Mouse (Mus musculus) forebrain, embryonic 16.5 days (tissue): ENCODE measurements around the gene Art1. TPM values are rescaled to one million over a fixed set of nuclear protein-coding genes. Genes with fewer than 3 reads are reported as not detected.

ENCODE experiments used
- ATAC-seq: fragments of 200-750 bp; cut with Nextera tagmentation; 2 replicates; pipeline ENCODE4 v1.8.0; 2017; ENCODE audit warnings: mild to moderate bottlenecking, moderate library complexity
- H3K27ac ChIP-seq: fragments of 300-500 bp; sonication (generic); 2 replicates; pipeline ENCODE4 v1.5.1; 2014; ENCODE audit warnings: low read length, control low read depth
- H3K27me3 ChIP-seq: fragments of 300-500 bp; sonication (generic); replicated peaks from 2 replicates; pipeline ENCODE4 v1.6.1; 2014; ENCODE audit warnings: low read length; ENCODE audit not compliant: control insufficient read depth, insufficient read depth
- H3K36me3 ChIP-seq: fragments of 300-500 bp; sonication (generic); 2 replicates; pipeline ENCODE4 v1.6.1; 2014; ENCODE audit not compliant: control insufficient read depth, insufficient read depth
- H3K4me1 ChIP-seq: fragments of 300-500 bp; sonication (generic); replicated peaks from 2 replicates; pipeline ENCODE4 v1.6.1; 2014; ENCODE audit warnings: low read length; ENCODE audit not compliant: control insufficient read depth, insufficient read depth
- H3K4me2 ChIP-seq: fragments of 300-500 bp; sonication (generic); 2 replicates; pipeline ENCODE4 v1.6.1; 2014; ENCODE audit warnings: mild to moderate bottlenecking, low read length, control low read depth
- H3K4me3 ChIP-seq: fragments of 300-500 bp; sonication (generic); replicated peaks from 2 replicates; pipeline ENCODE4 v1.5.1; 2014; ENCODE audit warnings: mild to moderate bottlenecking, low read length, control low read depth
- H3K9ac ChIP-seq: fragments of 300-500 bp; sonication (generic); replicated peaks from 2 replicates; pipeline ENCODE4 v1.6.1; 2014; ENCODE audit warnings: low read depth, low read length, control low read depth
- H3K9me3 ChIP-seq: fragments of 300-500 bp; sonication (generic); 2 replicates; pipeline ENCODE4 v1.6.1; 2016; ENCODE audit warnings: low read length; ENCODE audit not compliant: control insufficient read depth
- WGBS: fragments of 180-500 bp; shearing (Covaris S2); extraction: QIAGEN DNeasy Blood & Tissue Kit; methylation state at CpG from one replicate; pipeline ENCODE4 v1.1.7; 2014; 5-methylcytosine and 5-hydroxymethylcytosine counted together
- polyA plus RNA-seq: library from polyadenylated mRNA; unstranded; fragments of >200 nt; fragmentation: Nextera tagmentation; extraction: Ambion mirVana; gene quantifications from 2 replicates; pipeline ENCODE4 v1.2.1, GENCODE M21; 2015

The Art1 gene
- polyA plus RNA-seq, 1 experiment from 2014 or later = 0.48 TPM

- peaks cover 11% of the 10 kb centered on the region for H3K4me1 ChIP-seq
- no peak for ATAC-seq
- H3K9ac ChIP-seq = no peak overlapping the region
- 83% methylated on average over 2 of the region's 2 CpGs for whole genome bisulfite sequencing
- no peaks in the 10 kb centered on the region for H3K9me3 ChIP-seq
- no peaks in the 10 kb centered on the region for H3K27me3 ChIP-seq
- no peak overlapping the region for H3K27ac ChIP-seq
- H3K4me2 ChIP-seq = no peak overlapping the region
- H3K36me3 ChIP-seq = no peaks in the 10 kb centered on the region
- no peak overlapping the region for H3K4me3 ChIP-seq
These were observed 2.0 kb downstream of the Art1 start for GRCm38 (mm10) chr7:102103555-102103954.

- Histone ChIP-seq H3K27ac (no peak overlapping the region), H3K27me3 (no peaks in the 10 kb centered on the region), H3K4me1 (peaks cover 11% of the 10 kb centered on the region), H3K9ac (no peak overlapping the region), H3K36me3 (no peaks in the 10 kb centered on the region), H3K4me2 (no peak overlapping the region), H3K9me3 (no peaks in the 10 kb centered on the region), H3K4me3 (no peak overlapping the region)
- 74% methylated on average over 5 of the region's 5 CpGs for WGBS
- no peak for ATAC-seq
These were observed 2.6 kb downstream of the Art1 start for GRCm38 (mm10) chr7:102104126-102104525.

DNA sequence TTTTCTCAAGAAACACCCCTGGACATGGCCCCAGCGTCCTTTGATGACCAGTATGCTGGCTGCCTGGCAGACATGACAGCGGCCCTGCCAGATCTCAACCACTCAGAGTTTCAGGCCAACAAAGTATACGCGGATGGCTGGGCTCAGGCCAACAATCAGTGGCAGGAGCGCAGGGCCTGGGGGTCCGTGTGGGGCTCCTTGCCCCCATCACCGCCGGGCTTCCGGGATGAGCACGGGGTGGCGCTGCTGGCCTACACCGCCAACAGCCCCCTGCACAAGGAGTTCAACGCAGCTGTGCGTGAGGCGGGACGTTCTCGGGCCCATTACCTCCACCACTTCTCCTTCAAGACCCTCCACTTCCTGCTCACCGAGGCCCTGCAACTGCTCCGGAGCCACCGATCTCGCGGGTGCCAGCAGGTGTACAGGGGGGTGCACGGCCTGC is 5.2 kb downstream of the Art1 start:
- Histone ChIP-seq H3K4me2 (peak overlapping the region; percentile 42), H3K27me3 (no peaks in the 10 kb centered on the region), H3K4me3 (peak overlapping the region; percentile 21; the same call in 1 of the 2 replicates), H3K36me3 (no peaks in the 10 kb centered on the region), H3K9ac (peak overlapping the region; percentile 7; the same call in 1 of the 2 replicates), H3K27ac (no peak overlapping the region), H3K9me3 (no peaks in the 10 kb centered on the region), H3K4me1 (peaks cover 3% of the 10 kb centered on the region; the same call in 1 of the 2 replicates)
- peak; percentile 33 for ATAC-seq
- WGBS = 17% methylated on average over 23 of the region's 23 CpGs

DNA sequence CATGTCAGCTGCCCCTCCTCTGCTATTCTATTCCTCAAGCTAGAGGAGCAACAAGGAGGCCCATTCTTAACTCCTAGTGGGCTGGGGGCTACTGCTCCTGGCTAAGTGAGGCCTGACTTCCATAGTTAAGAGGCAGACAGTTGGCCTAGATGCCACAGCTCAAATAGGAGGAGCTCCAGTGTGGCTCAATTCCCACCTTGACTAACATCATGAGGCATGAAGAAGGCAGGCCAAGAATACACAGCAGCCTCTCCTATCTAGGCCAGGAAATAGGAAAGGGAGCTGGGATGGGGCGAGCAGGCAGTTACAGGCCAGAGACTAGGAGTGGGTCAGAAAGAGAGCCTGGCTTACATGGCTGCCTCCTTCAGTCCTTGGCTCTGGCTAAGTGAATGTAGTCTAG is 6.7 kb downstream of the Art1 start:
- Histone ChIP-seq H3K27me3 (no peaks in the 10 kb centered on the region), H3K36me3 (no peaks in the 10 kb centered on the region), H3K4me2 (no peak overlapping the region), H3K9ac (no peak overlapping the region), H3K9me3 (no peaks in the 10 kb centered on the region), H3K27ac (no peak overlapping the region), H3K4me1 (peaks cover 3% of the 10 kb centered on the region; the same call in 1 of the 2 replicates), H3K4me3 (no peak overlapping the region)
- 95% methylated on average over 1 of the region's 1 CpGs for WGBS
- no peak for ATAC-seq

DNA sequence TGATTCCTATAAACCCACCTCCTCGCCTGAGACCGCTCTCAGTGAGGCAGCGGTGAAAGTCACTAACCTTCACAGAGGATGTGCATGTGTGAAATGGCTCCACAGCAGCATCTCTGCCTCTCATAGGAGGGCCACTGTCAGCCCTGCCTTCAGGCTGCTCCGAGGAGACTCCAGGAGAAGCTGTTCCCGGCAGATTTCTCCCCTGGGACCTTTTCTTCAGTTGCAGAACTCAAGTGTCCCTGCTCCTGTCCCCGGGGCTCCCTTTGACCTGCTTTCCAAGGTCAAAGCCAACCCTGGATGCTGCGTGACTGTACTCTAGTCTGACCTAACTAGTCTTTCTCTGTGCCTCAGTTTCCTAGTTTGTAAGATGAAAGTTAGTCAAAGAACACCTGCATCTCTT is 7.6 kb downstream of the Art1 start, which contains the start of gene Art5:
Gene Art5 (minus strand): TSS at position 319 of the 400 bp plus-strand sequence.
- H3K4me3 ChIP-seq = no peak within 1 kb of the TSS
- no peaks in the 10 kb centered on the region for H3K9me3 ChIP-seq
- ATAC-seq = no peak
- peaks cover 3% of the 10 kb centered on the region; the same call in 1 of the 2 replicates for H3K4me1 ChIP-seq
- H3K27ac ChIP-seq = no peak within 1 kb of the TSS
- no peak within 1 kb of the TSS for H3K9ac ChIP-seq
- H3K4me2 ChIP-seq = no peak within 1 kb of the TSS
- no peaks in the 10 kb centered on the region for H3K27me3 ChIP-seq
- no peaks in the 10 kb centered on the region for H3K36me3 ChIP-seq
- 83% methylated on average over 7 of the region's 7 CpGs for WGBS

DNA sequence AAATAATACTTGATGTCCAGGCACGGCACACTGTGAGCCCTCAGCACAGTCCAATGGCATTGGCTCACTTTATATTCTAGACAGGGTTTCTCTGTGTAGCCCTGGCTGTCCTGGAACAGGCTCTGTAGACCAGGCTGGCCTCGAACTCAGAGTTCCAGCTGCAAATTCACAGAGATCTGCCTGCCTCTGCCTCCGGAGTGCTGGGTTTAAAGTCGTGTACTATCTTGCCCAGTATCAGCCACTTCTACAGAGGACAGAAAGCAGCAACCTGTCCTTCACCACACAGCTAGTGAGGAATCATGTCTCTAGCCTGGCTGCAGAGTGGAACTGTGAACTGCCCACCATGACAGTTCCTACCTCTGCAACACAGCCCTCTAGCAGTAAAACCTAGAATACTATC is 8.2 kb downstream of the Art1 start:
- 89% methylated on average over 4 of the region's 4 CpGs for WGBS
- no peak overlapping the region for H3K4me3 ChIP-seq
- H3K27ac ChIP-seq = no peak overlapping the region
- no peaks in the 10 kb centered on the region for H3K36me3 ChIP-seq
- no peaks in the 10 kb centered on the region for H3K27me3 ChIP-seq
- no peak for ATAC-seq
- H3K4me1 ChIP-seq = peaks cover 3% of the 10 kb centered on the region; the same call in 1 of the 2 replicates
- H3K4me2 ChIP-seq = no peak overlapping the region
- no peak overlapping the region for H3K9ac ChIP-seq
- H3K9me3 ChIP-seq = no peaks in the 10 kb centered on the region

DNA sequence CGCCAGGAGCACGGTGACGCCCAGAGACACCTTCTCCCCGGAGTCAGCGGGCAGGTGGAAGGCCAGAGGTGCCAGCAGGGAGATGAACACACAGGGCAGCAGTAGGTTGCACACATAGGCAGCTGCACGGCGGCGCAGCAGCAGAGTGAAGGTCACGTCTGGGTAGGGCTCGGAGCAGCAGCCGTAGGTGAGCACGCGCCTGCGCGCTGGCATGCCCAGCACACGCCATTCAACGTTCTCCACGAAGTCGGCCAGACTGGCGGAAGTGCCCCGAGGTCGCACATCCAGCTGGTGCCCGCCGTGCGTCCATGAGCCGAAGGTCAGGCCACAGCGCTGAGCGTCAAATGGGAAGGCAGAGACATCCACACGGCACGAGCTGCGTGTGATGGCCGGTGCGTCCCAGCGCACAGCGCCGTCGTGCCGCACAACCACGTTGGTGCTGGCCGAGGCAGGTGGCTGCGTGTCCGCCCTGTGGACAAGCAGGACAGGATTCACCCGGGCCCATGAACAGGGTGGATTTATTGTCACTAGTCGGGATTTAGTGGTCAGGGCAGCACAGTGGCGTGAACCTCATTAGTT is 11.7 kb downstream of the Art1 start:
- H3K9ac ChIP-seq = no peak overlapping the region
- no peak for ATAC-seq
- no peak overlapping the region for H3K4me2 ChIP-seq
- no peak overlapping the region for H3K4me3 ChIP-seq
- WGBS = 83% methylated on average over 45 of the region's 45 CpGs
- no peak overlapping the region for H3K27ac ChIP-seq
- no peaks in the 10 kb centered on the region for H3K27me3 ChIP-seq
- no peaks in the 10 kb centered on the region for H3K9me3 ChIP-seq
- H3K36me3 ChIP-seq = peaks cover 1% of the 10 kb centered on the region; the same call in 1 of the 2 replicates
- no peaks in the 10 kb centered on the region for H3K4me1 ChIP-seq

DNA sequence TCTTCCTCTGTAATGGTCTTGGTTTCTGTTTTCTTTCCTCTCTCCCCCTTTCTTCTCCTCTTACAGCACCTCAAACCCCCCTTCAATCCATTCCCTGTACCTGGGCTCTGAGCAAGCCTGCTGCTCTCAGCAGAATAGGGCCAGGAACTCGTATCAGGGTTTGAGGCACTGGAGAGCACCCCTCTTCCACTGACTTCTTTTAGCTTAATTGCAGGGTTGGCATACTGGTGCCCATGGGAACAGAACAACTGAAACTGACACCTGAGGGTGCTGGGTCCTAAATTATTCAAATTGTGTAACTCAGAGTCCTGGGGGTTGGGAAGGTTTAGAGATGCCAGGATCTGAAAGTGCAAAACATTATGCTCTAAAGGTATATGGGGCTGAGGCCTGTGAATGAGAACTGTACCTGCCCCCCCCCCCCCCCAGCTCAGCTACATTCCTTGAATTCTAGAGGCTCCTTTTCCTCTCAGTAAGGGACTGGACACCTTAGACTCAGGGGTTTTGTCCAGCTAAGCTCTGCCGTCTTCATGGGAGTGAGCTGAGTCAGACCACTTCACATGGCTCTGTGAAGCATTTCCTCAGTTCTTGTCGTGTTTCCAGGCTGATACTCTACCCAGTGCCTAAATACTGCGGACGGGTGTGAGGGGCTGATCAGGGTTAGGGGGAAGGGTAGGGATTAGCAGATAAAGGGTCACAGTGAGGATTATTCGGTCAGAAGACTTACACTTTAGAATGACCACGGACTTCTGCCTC is 15.2 kb downstream of the Art1 start, which contains the start of gene Chrna10:
Gene Chrna10 (minus strand): TSS at position 250 of the 753 bp plus-strand sequence.
- H3K27ac ChIP-seq = no peak within 1 kb of the TSS
- no peaks in the 10 kb centered on the region for H3K9me3 ChIP-seq
- H3K27me3 ChIP-seq = no peaks in the 10 kb centered on the region
- H3K4me2 ChIP-seq = no peak within 1 kb of the TSS
- WGBS = 51% methylated on average over 7 of the region's 7 CpGs
- H3K4me1 ChIP-seq = no peaks in the 10 kb centered on the region
- H3K9ac ChIP-seq = no peak within 1 kb of the TSS
- no peak within 1 kb of the TSS for H3K4me3 ChIP-seq
- no peak for ATAC-seq
- peaks cover 21% of the 10 kb centered on the region for H3K36me3 ChIP-seq

DNA sequence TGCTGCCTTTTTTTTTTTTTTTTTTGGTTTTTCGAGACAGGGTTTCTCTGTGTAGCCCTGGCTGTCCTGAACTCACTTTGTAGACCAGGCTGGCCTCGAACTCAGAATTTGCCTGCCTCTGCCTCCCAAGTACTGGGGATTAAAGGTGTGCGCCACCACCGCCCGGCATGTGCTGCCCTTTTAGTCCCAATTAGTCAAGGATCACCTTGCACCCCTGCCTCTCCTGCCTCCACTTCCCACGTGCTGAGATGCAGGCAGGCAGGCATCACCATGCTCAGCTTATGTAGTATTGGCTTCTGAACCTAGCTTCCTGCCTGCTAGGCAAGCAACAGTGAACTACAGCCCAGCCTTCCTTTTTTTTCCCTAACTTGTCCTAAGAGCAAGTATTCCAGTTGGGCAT is 15.8 kb downstream of the Art1 start:
- Histone ChIP-seq H3K4me3 (no peak overlapping the region), H3K27ac (no peak overlapping the region), H3K4me1 (no peaks in the 10 kb centered on the region), H3K27me3 (no peaks in the 10 kb centered on the region), H3K4me2 (no peak overlapping the region), H3K9ac (no peak overlapping the region), H3K9me3 (no peaks in the 10 kb centered on the region), H3K36me3 (peaks cover 28% of the 10 kb centered on the region)
- 78% methylated on average over 6 of the region's 6 CpGs for WGBS
- ATAC-seq = no peak
